Comparison of ENCODE assay signal across 25 mouse cellular contexts in the genomic region with DNA sequence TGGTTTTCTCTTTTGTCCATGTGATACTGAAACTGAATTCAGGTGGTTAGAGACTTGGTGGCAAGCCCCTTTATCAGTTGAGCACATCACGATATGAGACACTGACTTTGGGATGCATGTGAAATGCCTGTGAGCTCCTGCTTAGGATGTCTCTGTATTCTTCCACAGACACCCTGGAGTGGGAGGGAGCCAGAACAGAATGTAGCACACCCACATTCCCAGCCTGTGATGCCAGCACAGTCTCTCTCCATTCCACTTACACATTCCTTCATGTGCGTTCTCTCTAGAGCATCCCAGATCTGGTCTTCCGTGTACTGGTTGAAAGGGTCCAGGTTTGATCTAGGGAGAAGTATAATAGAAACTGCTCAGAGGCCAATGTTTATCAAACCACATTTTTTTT. TPM values are rescaled to one million over a fixed set of nuclear protein-coding genes. Genes with fewer than 3 reads are reported as not detected.
DNase-seq lines count a peak whose midpoint lies in the region; ATAC-seq and TF ChIP-seq lines count a peak whose summit lies in the region.
"Had no signal": no experiment of that assay in that cellular context is flagged by ENCODE, and none has a peak within 500 bp of the region (broad histone marks: within the 10 kb centered on the region; RNA-seq: fewer than 3 reads in every experiment).

No protein-coding gene starts in this region.

- no peak for TF ChIP-seq POLR2A in heart, adult 2 months (IDR thresholded peaks at IDR 0.05; ENCODE audit: insufficient read depth, low read depth, low read length)

- no peak overlapping the region for H3K4me3 ChIP-seq in heart, adult 2 months
- H3K4me3 ChIP-seq: embryonic facial prominence, embryonic 15.5 days; forebrain, embryonic 12.5 days; neural tube, embryonic 13.5 days; stomach, embryonic 15.5 days had no signal

- WGBS in heart, adult 2 months: 91% methylated on average over 3 of the region's 3 CpGs

- no peaks in the 10 kb centered on the region for H3K79me2 ChIP-seq in heart, adult 2 months (replicated peaks; ENCODE audit: control insufficient read depth, insufficient read depth, low read length)

- no peak overlapping the region for H3K9ac ChIP-seq in heart, adult 2 months (ENCODE audit: low read depth, low read length)
- H3K9ac ChIP-seq: embryonic facial prominence, embryonic 15.5 days; forebrain, embryonic 12.5 days; neural tube, embryonic 13.5 days; stomach, embryonic 15.5 days had no signal

- intact Hi-C loops in left cerebral cortex, postnatal 36 days (cut with DNase I): no loop called here
- intact Hi-C loops in heart, adult 2 months (cut with DNase I): no loop called here

- TF ChIP-seq CTCF in heart, adult 2 months (IDR thresholded peaks at IDR 0.05): no peak

- no peaks in the 10 kb centered on the region for H3K27me3 ChIP-seq in heart, adult 2 months (ENCODE audit: control insufficient read depth, insufficient read depth, low read length)
- H3K27me3 ChIP-seq: embryonic facial prominence, embryonic 15.5 days; forebrain, embryonic 12.5 days; neural tube, embryonic 13.5 days; stomach, embryonic 15.5 days had no signal

- no peaks in the 10 kb centered on the region; the same call in 1 of the 2 replicates for H3K36me3 ChIP-seq in heart, adult 2 months (ENCODE audit: control insufficient read depth, insufficient read depth, low read length)
- H3K36me3 ChIP-seq: stomach, embryonic 15.5 days had no signal

- no peak for ATAC-seq in megakaryocyte progenitor cell, adult 5-6 weeks (replicated peaks; ENCODE audit: poor library complexity)
- no peak for ATAC-seq in inflammation-experienced regulatory T-cells, adult 6 months
- ATAC-seq: hindbrain, embryonic 16.5 days had no signal

- TF ChIP-seq EP300 in heart, adult 2 months (IDR thresholded peaks at IDR 0.05; ENCODE audit: insufficient read depth, low read depth, low read length): no peak

- H3K27ac ChIP-seq in heart, adult 2 months: no peak overlapping the region
- H3K27ac ChIP-seq: embryonic facial prominence, embryonic 15.5 days; forebrain, embryonic 12.5 days; neural tube, embryonic 13.5 days; stomach, embryonic 15.5 days had no signal

- peak; percentile 52 for DNase-seq in R1 (ENCODE audit: low read depth, low spot score)
- DNase-seq in frontal cortex, postnatal 14 days (ENCODE audit: low spot score in 2 of 2): peak; percentile 17 to 37
- DNase-seq in layer of hippocampus, adult 9-11 months: peak; percentile 86
- peak; percentile 64 to 80 for DNase-seq in left cerebral cortex, postnatal 36 days (ENCODE audit: low spot score in 2 of 2)
- DNase-seq in heart, adult 2 months: no peak
- no peak for DNase-seq in thymus, postnatal 36 days
- DNase-seq: adrenal gland, postnatal 36 days; B cell, adult 2 months; cerebellum, postnatal 10 days; gastrocnemius, postnatal 14 days; kidney, adult 11 months; kidney, postnatal 14 days; lung, adult 2 months; lung, postnatal 36 days had no signal

- no peaks in the 10 kb centered on the region for H3K4me1 ChIP-seq in heart, adult 2 months (ENCODE audit: control insufficient read depth, insufficient read depth, low read length)
- H3K4me1 ChIP-seq: embryonic facial prominence, embryonic 15.5 days; forebrain, embryonic 12.5 days; neural tube, embryonic 13.5 days; stomach, embryonic 15.5 days had no signal

RNA-seq across cellular contexts. Expression of a gene that starts 13.4 kb away (rescaled TPM):
- total RNA-seq in left cerebral cortex, postnatal 36 days (2021): not detected
- 0.05 and 0.78 TPM in 2 replicates for total RNA-seq in megakaryocyte progenitor cell, adult 5-6 weeks (2015)
- not detected in 2 replicates for total RNA-seq in megakaryocyte progenitor cell, adult 5-6 weeks (2017)
- 1 to 10 TPM in 1 of 2 experiments, under 1 TPM in 1; 0.68 to 1.0 TPM for total RNA-seq in heart, adult 2 months (2021)
- polyA plus RNA-seq in heart, adult 2 months (2012; rRNA removed): 0.32 and 0.90 TPM in 2 replicates
- polyA plus RNA-seq in inflammation-experienced regulatory T-cells, adult 6 months (2017; shearing (Covaris generic)): not detected
- total RNA-seq: left cerebral cortex, postnatal 10 days; liver, adult 2 months had no signal
- polyA plus RNA-seq: forebrain, embryonic 12.5 days; heart, embryonic 11.5 days; hindbrain, embryonic 16.5 days; midbrain, embryonic 11.5 days; neural tube, embryonic 13.5 days; stomach, embryonic 15.5 days had no signal

RNA-seq across cellular contexts. Expression of a gene that starts 36.4 kb away (rescaled TPM):
- 10 to 100 TPM; 43.9 to 54.0 TPM for total RNA-seq in left cerebral cortex, postnatal 36 days (2021)
- total RNA-seq in megakaryocyte progenitor cell, adult 5-6 weeks (2015): 161 and 168 TPM in 2 replicates
- 264 and 277 TPM in 2 replicates for total RNA-seq in megakaryocyte progenitor cell, adult 5-6 weeks (2017)
- 10 to 100 TPM; 86.6 to 91.0 TPM for total RNA-seq in heart, adult 2 months (2021)
- polyA plus RNA-seq in heart, adult 2 months (2012; rRNA removed): 48.7 and 69.0 TPM in 2 replicates
- polyA plus RNA-seq in inflammation-experienced regulatory T-cells, adult 6 months (2017; shearing (Covaris generic)): 10 to 100 TPM; 77.6 to 82.2 (median 82.2) TPM

Comparison
In these comparisons a context has a peak if more than half of its experiments do, and no peak if none do; other contexts are left out.
1. DNase-seq: peak in R1 (single experiment), frontal cortex, postnatal 14 days (2 of 2), layer of hippocampus, adult 9-11 months (single experiment) and left cerebral cortex, postnatal 36 days (2 of 2); none in heart, adult 2 months (0 of 2) and thymus, postnatal 36 days (0 of 2).